Mouse (Mus musculus): ENCODE data around the gene Tap1. TPM values are rescaled to one million over a fixed set of nuclear protein-coding genes. Genes with fewer than 3 reads are reported as not detected.
A peak's percentile ranks its signal among the peaks of the same experiment; 100 is the strongest.
"Not testable (repeated sequence)": the region's sequence is repeated elsewhere in the genome, so short reads cannot be mapped to it uniquely, and the experiment has no call there.

Gene Tap1
- total and polyA plus RNA-seq, 3 experiments, result 30.7 to 46.6 TPM; not detected in 1

GRCm38 (mm10) chr17:34232021-34232420 lies 44.7 kb downstream of the Tap1 start:
- not testable (repeated sequence) for DNase-seq (ENCODE audit: low read depth, low spot score); H3K4me1 ChIP-seq (ENCODE audit: control insufficient read depth in 1 of 2, insufficient read depth in 2 of 2, low read length in 2 of 2); H3K27ac ChIP-seq (ENCODE audit: control insufficient read depth, low read depth, low read length); H3K27me3 ChIP-seq (ENCODE audit: control insufficient read depth in 1 of 2, insufficient read depth in 2 of 2, low read length in 2 of 2); H3K79me2 ChIP-seq (ENCODE audit: control insufficient read depth, insufficient read depth, low read length, poor library complexity); H3K9ac ChIP-seq (ENCODE audit: control insufficient read depth, low read depth, low read length, poor library complexity, severe bottlenecking); H3K36me3 ChIP-seq (ENCODE audit: control insufficient read depth in 1 of 2, insufficient read depth in 2 of 2, low read length in 2 of 2); H3K9me3 ChIP-seq (replicated peaks; ENCODE audit: insufficient read depth, low read length); H3K4me3 ChIP-seq (ENCODE audit: control insufficient read depth in 1 of 2, insufficient read depth in 1 of 2, low read depth in 2 of 2, low read length in 2 of 2)

DNA sequence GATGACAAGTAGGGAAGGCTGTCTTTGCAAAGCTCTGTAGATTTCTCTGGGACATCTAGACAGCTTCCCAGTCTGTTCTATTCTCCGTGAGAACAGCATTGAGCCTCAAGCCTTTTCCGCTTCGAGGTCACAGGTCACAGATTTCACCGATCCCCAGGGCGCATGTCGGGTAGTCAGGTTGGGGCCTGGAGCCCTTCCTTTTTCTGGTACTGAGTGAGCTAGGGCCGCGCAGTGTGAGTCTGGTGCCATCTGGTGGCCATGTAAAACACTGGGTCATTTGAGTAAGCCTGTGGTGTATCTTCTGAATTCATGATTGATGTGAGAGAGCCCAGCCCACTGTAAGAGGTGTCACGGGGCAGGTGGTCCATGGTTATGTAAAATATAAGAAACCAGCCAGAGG lies 47.6 kb downstream of the Tap1 start:
- H3K9ac ChIP-seq (ENCODE audit: control insufficient read depth, low read depth, low read length, poor library complexity, severe bottlenecking), result peak overlapping the region; percentile 77
- H3K9me3 ChIP-seq (replicated peaks; ENCODE audit: insufficient read depth, low read length), result no peaks in the 10 kb centered on the region
- peaks cover 0 to 2% of the 10 kb centered on the region in 2 experiments; a peak in 1 of 4 replicates for H3K4me1 ChIP-seq (ENCODE audit: control insufficient read depth in 1 of 2, insufficient read depth in 2 of 2, low read length in 2 of 2)
- peak; percentile 41; the same call in 1 of the 2 replicates for TF ChIP-seq ZNF384 (IDR thresholded peaks at IDR 0.05; ENCODE audit: low read depth, low read length)
- peak; percentile 77 to 96 (median 93) for TF ChIP-seq CTCF (IDR thresholded peaks at IDR 0.05 in 2 of 3, conservative IDR thresholded peaks at IDR 0.05 in 1 of 3; ENCODE audit: control insufficient read depth in 1 of 3, insufficient read depth in 1 of 3, low read depth in 2 of 3, low read length in 3 of 3, poor library complexity in 1 of 3, severe bottlenecking in 1 of 3)
- peak; percentile 53; the same call in 1 of the 2 replicates for TF ChIP-seq NRF1 (IDR thresholded peaks at IDR 0.05; ENCODE audit: insufficient read depth, low read depth, low read length, poor library complexity, severe bottlenecking)
- peak in 1 of 2 experiments; percentile 38; a peak in 1 of 4 replicates for TF ChIP-seq POLR2A (IDR thresholded peaks at IDR 0.05; ENCODE audit: control insufficient read depth in 1 of 2, insufficient read depth in 1 of 2, low read depth in 1 of 2, low read length in 2 of 2, poor library complexity in 1 of 2)
- no peak for TF ChIP-seq ZMIZ1 (IDR thresholded peaks at IDR 0.05; ENCODE audit: low read depth, low read length)
- TF ChIP-seq GABPA (IDR thresholded peaks at IDR 0.05; ENCODE audit: low read depth, low read length), result no peak
- peak; percentile 70 for TF ChIP-seq SIN3A (IDR thresholded peaks at IDR 0.05; ENCODE audit: low read length)
- no peak for TF ChIP-seq TAL1 (IDR thresholded peaks at IDR 0.05; ENCODE audit: low read length)
- TF ChIP-seq EP300 (IDR thresholded peaks at IDR 0.05; ENCODE audit: low read depth in 1 of 2, low read length in 2 of 2), result no peak
- TF ChIP-seq ZC3H11A (IDR thresholded peaks at IDR 0.05; ENCODE audit: low read depth, low read length), result peak; percentile 94
- no peak for TF ChIP-seq NELFE (IDR thresholded peaks at IDR 0.05; ENCODE audit: low read depth, low read length)
- TF ChIP-seq MAX (IDR thresholded peaks at IDR 0.05; ENCODE audit: low read length), result peak; percentile 29; the same call in 1 of the 2 replicates
- peak; percentile 49; the same call in 1 of the 2 replicates for TF ChIP-seq ELF1 (IDR thresholded peaks at IDR 0.05; ENCODE audit: low read depth, low read length)
- TF ChIP-seq GATA1 (IDR thresholded peaks at IDR 0.05; ENCODE audit: low read depth, low read length), result no peak
- TF ChIP-seq MXI1 (IDR thresholded peaks at IDR 0.05; ENCODE audit: low read depth, low read length), result 0 out of 2 replicates have a peak, but pooled peaks have one; percentile 48
- peak; percentile 62; the same call in 1 of the 2 replicates for TF ChIP-seq MYC (IDR thresholded peaks at IDR 0.05; ENCODE audit: low read depth, low read length)
- TF ChIP-seq RCOR1 (IDR thresholded peaks at IDR 0.05; ENCODE audit: low read depth, low read length), result no peak
- 0 out of 2 replicates have a peak, but pooled peaks have one; percentile 11 for TF ChIP-seq ETS1 (IDR thresholded peaks at IDR 0.05; ENCODE audit: low read depth, low read length)
- no peak for TF ChIP-seq USF2 (IDR thresholded peaks at IDR 0.05; ENCODE audit: borderline replicate concordance in 1 of 2, insufficient read depth in 1 of 2, low read depth in 1 of 2, low read length in 2 of 2)
- TF ChIP-seq TBP (IDR thresholded peaks at IDR 0.05; ENCODE audit: low read depth, low read length), result 0 out of 2 replicates have a peak, but pooled peaks have one; percentile 30
- TF ChIP-seq CHD2 (IDR thresholded peaks at IDR 0.05; ENCODE audit: low read length), result no peak
- no peak for TF ChIP-seq MYB (IDR thresholded peaks at IDR 0.05; ENCODE audit: low read depth, low read length)
- TF ChIP-seq POLR2AphosphoS5 (IDR thresholded peaks at IDR 0.05; ENCODE audit: borderline replicate concordance, low read depth, low read length), result no peak
- TF ChIP-seq RAD21 (IDR thresholded peaks at IDR 0.05; ENCODE audit: low read depth, low read length), result peak; percentile 96
- peak; percentile 98 for TF ChIP-seq SMC3 (IDR thresholded peaks at IDR 0.05; ENCODE audit: low read depth, low read length)
- peak; percentile 56; the same call in 1 of the 2 replicates for TF ChIP-seq HCFC1 (IDR thresholded peaks at IDR 0.05; ENCODE audit: low read depth, low read length)
- 0 out of 2 replicates have a peak, but pooled peaks have one; percentile 38 for TF ChIP-seq TCF12 (IDR thresholded peaks at IDR 0.05; ENCODE audit: low read depth, low read length)
- TF ChIP-seq MAZ (IDR thresholded peaks at IDR 0.05; ENCODE audit: low read depth, low read length), result peak; percentile 62; the same call in 1 of the 2 replicates
- no peak for TF ChIP-seq ZKSCAN1 (IDR thresholded peaks at IDR 0.05; ENCODE audit: low read depth, low read length)
- TF ChIP-seq UBTF (IDR thresholded peaks at IDR 0.05; ENCODE audit: borderline replicate concordance, insufficient read depth, low read depth, low read length), result no peak
- no peaks in the 10 kb centered on the region for H3K27me3 ChIP-seq (ENCODE audit: control insufficient read depth in 1 of 2, insufficient read depth in 2 of 2, low read length in 2 of 2)
- no peaks in the 10 kb centered on the region for H3K79me2 ChIP-seq (ENCODE audit: control insufficient read depth, insufficient read depth, low read length, poor library complexity)
- peak overlapping the region; percentile 47; the same call in 1 of the 2 replicates for H3K27ac ChIP-seq (ENCODE audit: control insufficient read depth, low read depth, low read length)
- H3K36me3 ChIP-seq (ENCODE audit: control insufficient read depth in 1 of 2, insufficient read depth in 2 of 2, low read length in 2 of 2), result peaks cover 0 to 4% of the 10 kb centered on the region in 2 experiments; a peak in 2 of 4 replicates
- peak overlapping the region in 1 of 2 experiments; percentile 42; a peak in 2 of 4 replicates for H3K4me3 ChIP-seq (ENCODE audit: control insufficient read depth in 1 of 2, insufficient read depth in 1 of 2, low read depth in 2 of 2, low read length in 2 of 2)
- DNase-seq (ENCODE audit: low read depth, low spot score), result peak; percentile 92
